Mouse (Mus musculus) midbrain, postnatal 0 days (tissue): ENCODE measurements at regions not wholly inside any gene's neighbourhood (a gene's known extent, or its start where the extent isn't known, plus 50 kb on each side); places are given as distances from the start of the nearest gene placed in this dataset.

Experiments used
- ATAC-seq: fragments of 200-750 bp; cut with Nextera tagmentation; 2 replicates; pipeline ENCODE4 v1.8.0; 2017; ENCODE audit warnings: moderate number of reproducible peaks, mild to moderate bottlenecking, moderate TSS enrichment, moderate library complexity; ENCODE audit not compliant: low FRiP score
- DNase-seq: peaks from one replicate; pipeline ENCODE4 v3.0.0-alpha.2; 2015; ENCODE audit warnings: low spot score
- H3K27ac ChIP-seq: fragments of 300-500 bp; sonication (generic); 2 replicates; pipeline ENCODE4 v1.5.1; 2014; ENCODE audit warnings: low read depth, mild to moderate bottlenecking, low read length, mixed read lengths
- H3K27me3 ChIP-seq: fragments of 300-500 bp; sonication (generic); 2 replicates; pipeline ENCODE4 v1.6.1; 2014; ENCODE audit warnings: low read length, control low read depth, mixed read lengths; ENCODE audit not compliant: insufficient read depth
- H3K36me3 ChIP-seq: fragments of 300-500 bp; sonication (generic); 2 replicates; pipeline ENCODE4 v1.6.1; 2014; ENCODE audit warnings: low read length, control low read depth, mixed read lengths; ENCODE audit not compliant: insufficient read depth
- H3K4me1 ChIP-seq: fragments of 300-500 bp; sonication (generic); 2 replicates; pipeline ENCODE4 v1.6.1; 2014; ENCODE audit warnings: mild to moderate bottlenecking, control low read depth, antibody characterized with exemption, low read length, mixed read lengths; ENCODE audit not compliant: insufficient read depth
- H3K4me2 ChIP-seq: fragments of 300-500 bp; sonication (generic); 2 replicates; pipeline ENCODE4 v1.6.1; 2014; ENCODE audit warnings: low read depth, mild to moderate bottlenecking, low read length, mixed read lengths; ENCODE audit not compliant: poor library complexity, severe bottlenecking
- H3K4me3 ChIP-seq: fragments of 300-500 bp; sonication (generic); 2 replicates; pipeline ENCODE4 v1.5.1; 2014; ENCODE audit warnings: low read depth, mild to moderate bottlenecking, low read length, moderate library complexity
- H3K9ac ChIP-seq: fragments of 300-500 bp; sonication (generic); replicated peaks from 2 replicates; pipeline ENCODE4 v1.6.1; 2014; ENCODE audit warnings: mild to moderate bottlenecking, low read length, moderate library complexity, mixed read lengths; ENCODE audit not compliant: poor library complexity, severe bottlenecking
- H3K9me3 ChIP-seq: fragments of 300-500 bp; sonication (generic); 2 replicates; pipeline ENCODE4 v1.6.1; 2016; ENCODE audit warnings: low read length, control low read depth
- CTCF ChIP-seq: IDR thresholded peaks from 2 replicates; pipeline ENCODE4 v1.5.1; 2016; ENCODE audit warnings: antibody characterized with exemption, mild to moderate bottlenecking
- WGBS: fragments of 180-500 bp; shearing (Covaris S2); extraction: QIAGEN DNeasy Blood & Tissue Kit; methylation state at CpG from one replicate; pipeline ENCODE4 v1.1.7; 2014; 5-methylcytosine and 5-hydroxymethylcytosine counted together

- 84% methylated on average over 4 of the region's 4 CpGs for WGBS
- Histone ChIP-seq H3K4me1 (peaks cover 5% of the 10 kb centered on the region; the same call in 1 of the 2 replicates), H3K4me2 (no peak overlapping the region), H3K27me3 (no peaks in the 10 kb centered on the region), H3K36me3 (no peaks in the 10 kb centered on the region), H3K9ac (no peak overlapping the region), H3K4me3 (no peak overlapping the region), H3K9me3 (no peaks in the 10 kb centered on the region), H3K27ac (no peak overlapping the region)
- no peak for TF ChIP-seq CTCF
- no peak for ATAC-seq
- DNase-seq, result no peak
These were observed 191.5 kb upstream of the Trib2 start for GRCm38 (mm10) chr12:16008261-16008660.

- Histone ChIP-seq H3K27me3 (no peaks in the 10 kb centered on the region), H3K27ac (no peak overlapping the region), H3K36me3 (no peaks in the 10 kb centered on the region), H3K4me2 (no peak overlapping the region), H3K9ac (no peak overlapping the region), H3K4me3 (no peak overlapping the region), H3K9me3 (no peaks in the 10 kb centered on the region), H3K4me1 (peaks cover 5% of the 10 kb centered on the region; the same call in 1 of the 2 replicates)
- DNase-seq (no peak), ATAC-seq (no peak)
- no peak for TF ChIP-seq CTCF
- WGBS, result 79% methylated on average over 5 of the region's 5 CpGs
These were observed 190.0 kb upstream of the Trib2 start for GRCm38 (mm10) chr12:16006688-16007087.

- H3K27ac ChIP-seq, result no peak overlapping the region
- H3K4me1 ChIP-seq, result peaks cover 5% of the 10 kb centered on the region; the same call in 1 of the 2 replicates
- no peaks in the 10 kb centered on the region for H3K27me3 ChIP-seq
- no peaks in the 10 kb centered on the region for H3K36me3 ChIP-seq
- no peak overlapping the region for H3K4me3 ChIP-seq
- DNase-seq (no peak), ATAC-seq (no peak)
- no peak overlapping the region for H3K9ac ChIP-seq
- no peaks in the 10 kb centered on the region for H3K9me3 ChIP-seq
- H3K4me2 ChIP-seq, result no peak overlapping the region
- TF ChIP-seq CTCF, result no peak
- 95% methylated on average over 5 of the region's 5 CpGs for WGBS
These were observed 189.6 kb upstream of the Trib2 start for GRCm38 (mm10) chr12:16006286-16006685.

GRCm38 (mm10) chr12:16001811-16002210 is 185.1 kb upstream of the Trib2 start:
- Histone ChIP-seq H3K36me3 (no peaks in the 10 kb centered on the region), H3K4me2 (no peak overlapping the region), H3K9me3 (no peaks in the 10 kb centered on the region), H3K9ac (no peak overlapping the region), H3K4me3 (no peak overlapping the region), H3K27me3 (no peaks in the 10 kb centered on the region), H3K27ac (no peak overlapping the region), H3K4me1 (no peaks in the 10 kb centered on the region)
- no peak for TF ChIP-seq CTCF
- DNase-seq (no peak), ATAC-seq (no peak)
- 90% methylated on average over 7 of the region's 7 CpGs for WGBS

GRCm38 (mm10) chr12:16001225-16001624 is 184.5 kb upstream of the Trib2 start:
- Histone ChIP-seq H3K4me2 (no peak overlapping the region), H3K9ac (no peak overlapping the region), H3K9me3 (no peaks in the 10 kb centered on the region), H3K4me1 (no peaks in the 10 kb centered on the region), H3K27ac (no peak overlapping the region), H3K4me3 (no peak overlapping the region), H3K36me3 (no peaks in the 10 kb centered on the region), H3K27me3 (no peaks in the 10 kb centered on the region)
- 93% methylated on average over 5 of the region's 5 CpGs for WGBS
- TF ChIP-seq CTCF, result no peak
- ATAC-seq (no peak), DNase-seq (no peak)

- Histone ChIP-seq H3K27ac (no peak overlapping the region), H3K36me3 (no peaks in the 10 kb centered on the region), H3K4me3 (no peak overlapping the region), H3K4me1 (no peaks in the 10 kb centered on the region), H3K4me2 (no peak overlapping the region), H3K27me3 (no peaks in the 10 kb centered on the region), H3K9ac (no peak overlapping the region), H3K9me3 (no peaks in the 10 kb centered on the region)
- TF ChIP-seq CTCF, result no peak
- ATAC-seq (no peak), DNase-seq (no peak)
These were observed 181.6 kb upstream of the Trib2 start for GRCm38 (mm10) chr12:15998331-15998730.
